9 mouse cellular contexts compared by ENCODE assay signal in the genomic region with DNA sequence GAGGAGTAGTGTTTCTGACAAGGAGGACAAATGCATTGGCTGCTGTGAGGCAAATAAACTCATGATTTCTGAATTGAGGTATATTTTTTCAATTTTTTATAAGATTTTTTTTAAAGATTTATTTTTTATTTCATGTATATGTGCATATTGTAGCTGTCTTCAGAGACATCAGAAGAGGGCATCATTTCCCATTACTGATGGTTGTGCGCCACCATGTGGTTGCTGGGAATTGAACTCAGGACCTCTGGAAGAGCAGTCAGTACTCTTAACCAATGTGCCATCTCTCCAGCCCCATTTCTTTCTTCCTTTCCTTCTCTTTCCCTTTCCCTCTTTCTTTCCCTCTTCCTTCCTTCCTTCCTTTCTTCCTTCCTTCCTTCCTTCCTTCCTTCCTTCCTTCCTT. TPM values are rescaled to one million over a fixed set of nuclear protein-coding genes. Genes with fewer than 3 reads are reported as not detected.
DNase-seq lines count a peak whose midpoint lies in the region; ATAC-seq and TF ChIP-seq lines count a peak whose summit lies in the region.
"Had no signal": no experiment of that assay in that cellular context is flagged by ENCODE, and none has a peak within 500 bp of the region (broad histone marks: within the 10 kb centered on the region; RNA-seq: fewer than 3 reads in every experiment).

No protein-coding gene starts in this region.

- WGBS in hindbrain, embryonic 11.5 days = 13% methylated on average over 1 of the region's 1 CpGs
- WGBS in hindbrain, embryonic 16.5 days = 9% methylated on average over 1 of the region's 1 CpGs
- WGBS in spleen, adult 2 months = 80% methylated on average over 1 of the region's 1 CpGs

- H3K27me3 ChIP-seq in hindbrain, embryonic 11.5 days (ENCODE audit: control insufficient read depth, insufficient read depth, low read length) = no peaks in the 10 kb centered on the region
- no peaks in the 10 kb centered on the region for H3K27me3 ChIP-seq in hindbrain, embryonic 16.5 days (replicated peaks; ENCODE audit: control insufficient read depth, insufficient read depth, low read length)
- H3K27me3 ChIP-seq in spleen, adult 2 months (ENCODE audit: control insufficient read depth, insufficient read depth, low read length) = no peaks in the 10 kb centered on the region
- H3K27me3 ChIP-seq: embryonic facial prominence, embryonic 12.5 days had no signal

- no peaks in the 10 kb centered on the region for H3K9me3 ChIP-seq in hindbrain, embryonic 11.5 days (ENCODE audit: control insufficient read depth, low read length)
- H3K9me3 ChIP-seq in hindbrain, embryonic 16.5 days (ENCODE audit: control insufficient read depth, low read length) = no peaks in the 10 kb centered on the region
- H3K9me3 ChIP-seq in ES-E14 (ENCODE audit: control insufficient read depth, insufficient read depth, low read depth, low read length) = no peaks in the 10 kb centered on the region
- H3K9me3 ChIP-seq: embryonic facial prominence, embryonic 12.5 days had no signal

- in situ Hi-C loops in ES-E14 (cut with MboI; ENCODE audit: low sequenced_read_pairs in 2 of 2, unreplicated experiment in 2 of 2) = loop anchor here in 1 of 2 experiments (25.0 kb wide), 1 partner anchor 226 kb away; no protein-coding TSS in a partner anchor

- no peak overlapping the region for H3K27ac ChIP-seq in hindbrain, embryonic 11.5 days (ENCODE audit: low read depth, low read length)
- H3K27ac ChIP-seq in hindbrain, embryonic 16.5 days (ENCODE audit: low read depth, low read length) = no peak overlapping the region
- H3K27ac ChIP-seq in ES-E14 (ENCODE audit: insufficient read depth, low read depth, low read length, poor library complexity, severe bottlenecking) = no peak overlapping the region
- no peak overlapping the region for H3K27ac ChIP-seq in spleen, adult 2 months (ENCODE audit: insufficient read depth, low read length)
- H3K27ac ChIP-seq: embryonic facial prominence, embryonic 12.5 days had no signal

- ATAC-seq in hindbrain, embryonic 11.5 days (ENCODE audit: low FRiP score) = no peak
- no peak for ATAC-seq in hindbrain, embryonic 16.5 days
- ATAC-seq in monocyte, adult 5-6 weeks (replicated peaks; ENCODE audit: insufficient number of reproducible peaks, low FRiP score, low TSS enrichment, poor library complexity, severe bottlenecking) = no peak

- H3K36me3 ChIP-seq in hindbrain, embryonic 11.5 days (ENCODE audit: control insufficient read depth, insufficient read depth, low read length) = no peaks in the 10 kb centered on the region
- no peaks in the 10 kb centered on the region for H3K36me3 ChIP-seq in hindbrain, embryonic 16.5 days (ENCODE audit: control insufficient read depth, insufficient read depth, low read length)
- H3K36me3 ChIP-seq in ES-E14 (ENCODE audit: control insufficient read depth, insufficient read depth, low read length, poor library complexity, severe bottlenecking) = no peaks in the 10 kb centered on the region
- no peaks in the 10 kb centered on the region for H3K36me3 ChIP-seq in spleen, adult 2 months (ENCODE audit: control insufficient read depth, insufficient read depth, low read length)
- H3K36me3 ChIP-seq: embryonic facial prominence, embryonic 12.5 days had no signal

- DNase-seq in hindbrain, embryonic 11.5 days (ENCODE audit: low spot score) = peak; percentile 35
- DNase-seq in 3134 (ENCODE audit: extremely low read depth, insufficient read length, low spot score) (peak; percentile 7), ES-E14 (ENCODE audit: low read depth, low spot score) (no peak)
- DNase-seq in cerebellum, adult 8-10 months = peak; percentile 23
- peak; percentile 33 for DNase-seq in kidney, postnatal 14 days
- peak in 1 of 2 experiments; percentile 43 for DNase-seq in spleen, adult 2 months (ENCODE audit: low read depth in 1 of 2, low spot score in 2 of 2)

- no peak for TF ChIP-seq POLR2A in spleen, adult 2 months (IDR thresholded peaks at IDR 0.05; ENCODE audit: low read depth, low read length)

- H3K4me1 ChIP-seq in hindbrain, embryonic 11.5 days (replicated peaks; ENCODE audit: control insufficient read depth, insufficient read depth, low read length) = no peaks in the 10 kb centered on the region
- H3K4me1 ChIP-seq in hindbrain, embryonic 16.5 days (ENCODE audit: control insufficient read depth, insufficient read depth, low read depth, low read length) = no peaks in the 10 kb centered on the region
- no peaks in the 10 kb centered on the region for H3K4me1 ChIP-seq in ES-E14 (ENCODE audit: control insufficient read depth in 2 of 2, insufficient read depth in 2 of 2, low read length in 2 of 2, poor library complexity in 1 of 2)
- H3K4me1 ChIP-seq in spleen, adult 2 months (ENCODE audit: control insufficient read depth, insufficient read depth, insufficient read length) = no peaks in the 10 kb centered on the region
- H3K4me1 ChIP-seq: embryonic facial prominence, embryonic 12.5 days had no signal

- H3K4me2 ChIP-seq in hindbrain, embryonic 11.5 days (replicated peaks; ENCODE audit: low read depth, low read length) = no peak overlapping the region
- H3K4me2 ChIP-seq in hindbrain, embryonic 16.5 days (ENCODE audit: low read length) = no peak overlapping the region
- H3K4me2 ChIP-seq: embryonic facial prominence, embryonic 12.5 days had no signal

- no peak overlapping the region for H3K4me3 ChIP-seq in hindbrain, embryonic 11.5 days (ENCODE audit: low read depth, low read length)
- no peak overlapping the region for H3K4me3 ChIP-seq in hindbrain, embryonic 16.5 days (ENCODE audit: low read length)
- no peak overlapping the region for H3K4me3 ChIP-seq in ES-E14 (ENCODE audit: insufficient read depth in 1 of 2, low read depth in 1 of 2, low read length in 2 of 2, poor library complexity in 1 of 2, severe bottlenecking in 1 of 2)
- H3K4me3 ChIP-seq in spleen, adult 2 months (ENCODE audit: extremely low read depth, insufficient read depth, insufficient read length) = no peak overlapping the region
- H3K4me3 ChIP-seq: embryonic facial prominence, embryonic 12.5 days had no signal

- TF ChIP-seq CTCF in spleen, adult 2 months (IDR thresholded peaks at IDR 0.05; ENCODE audit: extremely low read depth, insufficient read depth, insufficient read length, insufficient replicate concordance) = peak; percentile 30; the same call in 1 of the 2 replicates

- H3K9ac ChIP-seq in hindbrain, embryonic 11.5 days (ENCODE audit: low read depth, low read length) = no peak overlapping the region
- H3K9ac ChIP-seq in hindbrain, embryonic 16.5 days (ENCODE audit: low read depth, low read length) = no peak overlapping the region
- no peak overlapping the region for H3K9ac ChIP-seq in ES-E14 (ENCODE audit: insufficient read depth, low read depth, low read length, poor library complexity, severe bottlenecking)
- H3K9ac ChIP-seq: embryonic facial prominence, embryonic 12.5 days had no signal

TF ChIP-seq in ES-E14, 5 proteins besides CTCF, POLR2A, EP300 and RAD21:
- TF ChIP-seq ZNF384 (IDR thresholded peaks at IDR 0.05; ENCODE audit: low read depth, low read length) (no peak), ZC3H11A (IDR thresholded peaks at IDR 0.05; ENCODE audit: borderline replicate concordance, low read depth, low read length) (peak; percentile 50; the same call in 1 of the 2 replicates)

RNA-seq across cellular contexts. Expression of gene Ccdc18, which starts 31.0 kb away (rescaled TPM):
- polyA plus RNA-seq in hindbrain, embryonic 11.5 days (2014; fragmentation: Nextera tagmentation; extraction: Ambion mirVana) = 10.9 and 12.2 TPM in 2 replicates
- 2.7 and 3.1 TPM in 2 replicates for polyA plus RNA-seq in hindbrain, embryonic 16.5 days (2015; fragmentation: Nextera tagmentation; extraction: Ambion mirVana)
- 9.8 and 11.4 TPM in 2 replicates for total RNA-seq in ES-E14 (2012; rRNA removed)
- polyA plus RNA-seq in spleen, adult 2 months (2012; rRNA removed) = 0.07 and 0.11 TPM in 2 replicates
- total RNA-seq in monocyte, adult 5-6 weeks (2017) = 1.7 to 3.0 TPM (median 2.1 TPM) in 3 replicates

RNA-seq across cellular contexts. Expression of gene Tmed5, which starts 31.3 kb away (rescaled TPM):
- 27.3 and 35.0 TPM in 2 replicates for polyA plus RNA-seq in hindbrain, embryonic 11.5 days (2014; fragmentation: Nextera tagmentation; extraction: Ambion mirVana)
- 25.1 and 30.3 TPM in 2 replicates for polyA plus RNA-seq in hindbrain, embryonic 16.5 days (2015; fragmentation: Nextera tagmentation; extraction: Ambion mirVana)
- total RNA-seq in ES-E14 (2012; rRNA removed) = 78.3 and 95.5 TPM in 2 replicates
- polyA plus RNA-seq in spleen, adult 2 months (2012; rRNA removed) = 54.0 and 80.2 TPM in 2 replicates
- 204 to 217 TPM (median 205 TPM) in 3 replicates for total RNA-seq in monocyte, adult 5-6 weeks (2017)
